Mouse (Mus musculus): ENCODE results near the gene Map4k2.
A peak's percentile ranks its signal among the peaks of the same experiment; 100 is the strongest.

Gene Map4k2

DNA sequence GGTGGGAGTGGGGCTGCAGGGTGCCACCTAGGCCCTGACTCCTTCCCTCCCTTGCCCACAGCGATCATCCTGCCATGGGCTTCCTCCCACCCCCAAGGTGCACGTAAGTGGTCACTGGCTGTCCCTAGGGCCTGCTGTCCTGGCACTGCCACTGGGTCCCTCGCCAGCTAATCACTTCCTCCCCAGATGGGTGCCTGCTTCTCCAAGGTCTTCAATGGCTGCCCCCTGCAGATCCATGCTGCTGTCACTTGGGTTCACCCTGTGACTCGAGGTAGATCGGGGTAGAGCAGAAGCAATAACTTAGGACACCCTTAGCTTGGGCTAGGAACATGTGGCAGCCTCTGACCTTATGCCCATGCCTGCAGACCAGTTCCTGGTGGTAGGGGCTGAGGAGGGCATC is 5.1 kb downstream of the Map4k2 start:
- no peak for DNase-seq (ENCODE audit: low read depth)

GRCm38 (mm10) chr19:6346661-6347060 is 5.7 kb downstream of the Map4k2 start:
- DNase-seq (ENCODE audit: low read depth) = no peak

DNA sequence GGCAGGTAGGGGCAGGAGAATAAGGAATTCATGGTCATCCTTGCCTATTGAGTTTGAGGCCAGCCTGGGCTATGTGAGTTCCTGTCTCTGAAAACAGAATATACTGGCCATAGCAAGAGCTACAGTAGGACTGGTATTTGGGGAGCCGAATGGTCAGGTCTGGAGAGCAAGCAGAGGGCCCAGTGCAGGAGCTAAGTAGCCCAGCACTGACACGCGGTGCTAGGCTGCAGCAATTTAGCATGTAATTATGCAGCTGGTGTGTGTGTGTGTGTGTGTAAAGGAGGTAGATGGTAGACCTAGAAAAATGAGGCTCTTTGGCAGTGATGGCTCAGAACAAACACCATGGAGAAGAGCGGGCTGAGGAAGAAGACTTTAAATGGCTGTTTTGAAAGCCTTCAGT is 6.7 kb downstream of the Map4k2 start:
- no peak for DNase-seq (ENCODE audit: low read depth)

GRCm38 (mm10) chr19:6348717-6349116 is 7.8 kb downstream of the Map4k2 start:
- no peak for DNase-seq (ENCODE audit: low read depth)

DNA sequence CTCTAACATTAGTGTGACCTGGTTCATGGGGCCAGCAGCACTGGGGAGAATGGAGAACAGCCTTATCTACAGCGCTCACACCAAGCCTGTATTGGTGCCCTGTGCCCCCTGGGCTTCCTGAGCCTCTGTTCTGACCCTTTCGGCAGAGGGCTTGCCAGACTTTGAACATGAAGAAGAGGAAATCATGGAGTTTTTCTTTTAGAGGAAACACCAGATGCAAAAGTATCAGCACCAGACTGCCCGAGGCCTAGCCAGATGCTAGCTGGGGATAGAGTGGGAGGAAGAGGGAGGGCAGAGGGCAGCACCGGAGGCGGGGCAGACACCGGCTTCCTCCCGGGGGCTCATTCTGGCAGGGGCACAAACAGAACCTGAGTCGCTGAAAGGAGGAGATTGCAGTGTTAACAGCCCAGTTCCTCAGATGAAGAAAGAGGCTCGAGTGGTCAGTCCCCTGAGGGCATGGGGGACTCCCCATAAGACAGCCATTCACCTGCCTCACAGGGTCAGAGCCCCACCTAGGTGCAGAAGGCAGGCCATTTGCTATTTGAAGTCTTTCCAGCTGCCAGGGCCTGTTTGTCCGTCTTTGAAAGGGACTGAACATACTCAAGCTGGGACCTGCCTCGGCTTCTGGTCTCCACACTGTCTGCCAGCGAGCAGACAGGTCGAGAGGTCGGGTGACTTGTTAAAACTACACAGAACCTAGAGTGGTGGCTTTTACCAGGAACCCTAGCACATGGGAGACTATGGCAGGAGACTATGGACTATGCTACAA is 8.5 kb downstream of the Map4k2 start:
- no peak for DNase-seq (ENCODE audit: low read depth)

DNA sequence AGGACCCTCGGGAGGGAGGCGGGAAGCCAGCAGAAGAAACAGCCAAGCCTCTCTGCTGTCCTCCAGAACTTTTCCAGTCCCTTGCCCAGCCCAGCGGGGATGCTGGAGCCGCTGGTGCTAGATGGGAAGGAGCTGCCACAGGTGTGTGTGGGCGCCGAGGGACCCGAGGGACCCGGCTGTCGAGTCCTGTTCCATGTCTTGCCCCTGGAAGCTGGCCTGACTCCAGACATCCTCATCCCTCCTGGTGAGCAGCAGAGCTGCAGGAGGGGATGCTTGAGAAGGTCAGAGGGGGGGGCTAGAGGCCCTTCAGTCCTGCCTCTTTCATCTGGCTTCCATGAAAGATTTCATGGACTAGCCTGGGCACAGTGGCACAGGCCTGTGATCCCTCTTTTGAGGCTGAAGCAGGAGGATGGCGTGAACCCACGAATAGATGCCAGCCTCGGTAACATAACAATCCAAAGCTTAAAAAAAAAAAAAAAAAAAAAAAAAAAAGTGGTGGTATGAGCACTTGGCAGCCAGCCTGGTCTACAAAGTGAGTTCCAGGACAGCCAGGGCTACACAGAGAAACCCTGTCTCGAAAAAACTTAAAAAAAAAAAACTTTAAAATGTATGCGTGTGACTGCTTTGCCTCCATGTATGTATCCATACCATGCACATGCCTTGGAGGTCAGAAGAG is 10.6 kb downstream of the Map4k2 start:
- DNase-seq (ENCODE audit: low read depth) = no peak

- DNase-seq (ENCODE audit: low read depth) = no peak
Observed at GRCm38 (mm10) chr19:6352107-6352505, 11.2 kb downstream of the Map4k2 start.

DNA sequence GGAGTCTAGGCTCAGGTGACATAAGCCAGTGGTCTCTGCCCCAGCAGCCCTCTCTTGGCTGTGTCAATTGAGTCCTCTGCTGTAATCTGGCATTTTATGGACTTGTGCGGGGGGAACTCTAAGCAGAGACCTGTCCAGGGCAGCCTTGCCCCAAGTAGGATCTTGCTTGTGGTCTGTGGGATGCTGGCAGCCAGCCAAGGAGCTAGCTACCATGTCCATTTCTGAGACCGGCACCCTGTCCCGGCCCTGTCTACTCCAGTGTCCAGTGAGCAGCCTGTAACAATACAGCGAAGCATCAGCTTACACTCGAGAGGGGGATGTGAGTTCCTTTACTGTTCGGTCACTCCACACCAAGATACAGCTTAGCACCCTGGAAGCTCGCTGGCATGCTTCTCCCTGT is 13.1 kb downstream of the Map4k2 start:
- DNase-seq (ENCODE audit: low read depth) = no peak

DNA sequence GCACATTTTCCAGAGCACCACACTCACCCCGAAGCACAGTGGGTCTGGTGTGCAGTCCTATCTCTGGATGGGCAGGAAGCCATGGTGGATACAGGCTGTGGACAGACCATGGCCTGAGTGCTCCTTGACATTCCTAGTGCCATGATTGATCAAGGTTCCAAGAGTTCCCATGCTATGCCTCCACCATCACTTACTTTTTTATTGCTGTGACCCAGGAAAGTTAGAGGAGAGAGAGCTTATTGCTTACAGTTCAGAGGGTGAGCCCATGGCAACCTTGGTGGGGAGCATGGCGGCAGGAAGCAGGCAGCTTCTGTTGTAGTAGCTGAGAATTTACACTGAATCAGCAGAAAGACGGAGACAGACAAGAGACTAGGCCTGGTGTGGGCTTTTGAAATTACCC is 20.4 kb downstream of the Map4k2 start:
- no peak for DNase-seq (ENCODE audit: low read depth)

GRCm38 (mm10) chr19:6363091-6363410 is 22.1 kb downstream of the Map4k2 start:
- DNase-seq (ENCODE audit: low read depth) = no peak

- DNase-seq (ENCODE audit: low read depth) = peak; percentile 100
Observed at GRCm38 (mm10) chr19:6363411-6364240, 22.7 kb downstream of the Map4k2 start, which contains the start of gene Sf1. Gene Sf1 (plus strand): TSS chr19:6363690.

GRCm38 (mm10) chr19:6364317-6364725 is 23.4 kb downstream of the Map4k2 start:
- DNase-seq (ENCODE audit: low read depth) = peak; percentile 97

DNA sequence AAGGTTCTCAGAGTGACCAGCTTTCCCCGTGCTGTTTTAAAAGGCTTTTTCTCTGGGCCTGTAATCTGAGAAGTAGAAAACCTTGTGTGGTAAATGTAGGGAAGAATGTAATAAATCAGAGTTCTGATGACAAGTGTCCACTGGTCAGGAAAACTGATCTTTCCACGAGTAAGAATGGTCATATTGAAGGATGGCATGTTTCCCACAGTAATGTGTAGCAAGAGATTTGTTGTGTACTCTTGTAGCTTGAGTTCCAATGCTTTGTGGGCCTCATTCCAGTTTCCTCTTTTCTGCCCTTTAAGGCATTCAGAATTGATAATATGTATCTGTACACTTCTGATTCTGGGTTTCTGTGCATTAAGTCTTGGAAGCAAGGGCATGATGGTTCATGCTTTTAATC is 23.9 kb downstream of the Map4k2 start:
- no peak for DNase-seq (ENCODE audit: low read depth)

DNA sequence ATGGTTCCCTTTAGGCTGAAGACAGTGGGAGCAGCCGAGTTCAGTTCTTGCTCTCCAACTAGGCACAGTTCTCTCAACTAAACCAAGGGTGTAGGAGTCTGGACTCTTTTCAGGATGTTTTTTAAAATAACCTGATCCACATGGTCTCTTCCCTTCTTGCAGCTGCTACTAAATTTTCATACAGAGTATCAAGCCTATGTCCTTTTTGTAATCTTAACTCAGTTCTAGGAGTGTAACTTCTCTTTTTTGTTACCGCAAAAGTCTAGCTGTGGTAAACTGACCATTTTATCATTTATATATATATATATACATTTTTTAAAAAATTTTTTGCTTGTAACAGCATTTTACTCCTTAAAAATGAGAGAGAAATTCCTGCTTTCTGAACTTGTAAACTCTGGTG is 29.2 kb downstream of the Map4k2 start:
- DNase-seq (ENCODE audit: low read depth) = no peak

- DNase-seq (ENCODE audit: low read depth) = no peak
Observed at GRCm38 (mm10) chr19:6372433-6372832, 31.5 kb downstream of the Map4k2 start.

DNA sequence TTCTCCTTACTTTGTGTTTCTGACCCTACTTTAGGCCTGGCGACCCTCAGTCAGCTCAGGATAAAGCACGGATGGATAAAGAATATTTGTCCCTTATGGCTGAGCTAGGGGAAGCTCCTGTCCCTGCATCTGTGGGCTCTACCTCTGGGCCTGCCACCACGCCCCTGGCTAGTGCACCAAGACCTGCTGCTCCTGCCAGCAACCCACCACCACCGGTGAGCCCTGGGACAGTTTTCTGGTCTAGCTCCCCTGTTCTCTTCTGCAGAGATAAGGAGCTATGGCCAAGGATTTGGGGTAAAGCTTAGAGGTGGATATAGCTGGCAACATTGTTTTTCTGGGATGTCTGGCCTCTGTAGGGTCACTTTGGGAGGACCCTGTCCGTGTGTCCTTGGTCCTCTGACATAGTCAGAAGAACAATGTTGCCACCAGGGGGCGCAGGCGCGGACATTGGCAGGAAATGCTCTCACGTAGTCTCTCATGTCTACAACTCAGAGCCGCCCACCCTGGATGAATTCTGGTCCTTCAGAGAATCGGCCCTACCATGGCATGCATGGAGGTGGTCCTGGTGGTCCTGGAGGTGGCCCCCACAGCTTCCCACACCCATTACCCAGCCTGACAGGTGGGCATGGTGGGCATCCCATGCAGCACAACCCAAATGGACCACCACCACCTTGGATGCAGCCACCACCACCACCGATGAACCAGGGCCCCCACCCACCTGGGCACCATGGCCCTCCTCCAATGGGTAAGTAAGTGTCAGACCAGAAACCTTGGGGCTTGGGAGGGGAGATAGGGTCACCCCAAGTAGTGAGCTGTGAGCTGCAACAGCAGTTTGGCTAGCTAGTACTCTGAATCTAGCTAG is 32.8 kb downstream of the Map4k2 start:
- peak; percentile 90 for DNase-seq (ENCODE audit: low read depth)

- no peak for DNase-seq (ENCODE audit: low read depth)
Observed at GRCm38 (mm10) chr19:6374571-6374970, 33.6 kb downstream of the Map4k2 start.

GRCm38 (mm10) chr19:6375423-6376254 is 34.7 kb downstream of the Map4k2 start:
- no peak for DNase-seq (ENCODE audit: low read depth)

GRCm38 (mm10) chr19:6376255-6376564 is 35.3 kb downstream of the Map4k2 start:
- DNase-seq (ENCODE audit: low read depth) = peak; percentile 61

DNA sequence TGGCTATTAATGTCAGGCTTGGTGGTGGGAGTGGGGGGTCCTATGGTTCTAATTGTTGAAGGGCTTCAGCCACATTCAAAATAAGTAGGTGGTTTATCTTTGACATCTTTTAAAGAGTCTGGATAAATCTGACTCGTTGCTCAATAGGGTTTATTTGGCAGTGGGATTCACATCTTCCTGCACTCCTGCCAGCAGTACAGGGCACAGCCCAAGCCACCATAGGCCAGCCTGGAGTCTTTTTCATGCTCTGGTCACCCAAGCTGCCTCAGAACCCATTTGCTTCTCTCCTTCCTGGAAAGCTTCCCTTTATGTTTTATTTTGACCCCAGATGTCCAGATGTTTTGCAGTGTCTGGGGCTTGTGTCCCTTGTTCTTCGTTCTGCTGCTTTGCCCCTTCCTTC is 35.7 kb downstream of the Map4k2 start:
- no peak for DNase-seq (ENCODE audit: low read depth)

DNA sequence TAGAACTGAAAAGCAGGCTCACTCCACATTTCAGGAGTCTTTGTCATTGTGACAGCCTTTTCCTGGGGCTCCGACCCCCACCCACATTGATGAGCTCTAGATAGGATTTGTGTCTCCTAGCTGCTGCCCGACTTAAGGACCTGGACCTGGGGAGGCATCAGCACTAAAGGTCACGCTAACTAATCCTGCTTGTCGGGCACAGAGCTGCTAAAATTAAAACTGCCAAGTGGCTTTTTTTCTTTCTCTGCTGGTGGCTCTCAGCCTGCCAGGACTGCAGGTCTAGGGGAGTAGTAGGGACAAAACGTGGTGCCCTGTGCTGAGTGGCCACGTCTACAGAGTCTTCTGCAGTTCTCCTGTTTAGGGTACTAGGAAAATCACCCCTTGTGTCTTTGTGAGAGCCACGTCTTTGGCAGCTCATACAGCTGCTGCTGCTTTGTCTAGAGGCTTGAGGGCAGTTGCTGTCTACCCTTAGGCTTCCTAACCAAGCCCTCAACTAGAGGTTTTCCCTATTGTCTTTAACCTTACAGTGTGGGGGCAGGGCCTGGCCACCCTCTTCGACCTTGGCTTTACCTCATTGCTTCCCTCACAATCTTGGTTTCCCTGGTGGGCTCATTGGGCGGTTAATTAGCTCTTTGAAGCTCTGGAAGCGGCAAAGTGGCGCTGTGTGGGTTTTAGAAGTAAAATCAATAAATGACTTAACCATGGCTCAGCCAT is 36.5 kb downstream of the Map4k2 start:
- DNase-seq (ENCODE audit: low read depth) = no peak
